Mouse (Mus musculus): ENCODE results near the gene Gls.

- TF ChIP-seq CTCF (IDR thresholded peaks at IDR 0.05; ENCODE audit: low read depth) (no peak), EP300 (optimal IDR thresholded peaks at IDR 0.05) (no peak)
Measured at GRCm38 (mm10) chr1:52121052-52121451, 112.0 kb downstream of the Gls start.
